Mouse (Mus musculus) WW6 (cell line): ENCODE results near the gene Rgs10.

ENCODE experiments used
- DNase-seq: peaks from one replicate; pipeline ENCODE4 v3.0.0-alpha.2; 2013; ENCODE audit warnings: low read depth, low spot score

The Rgs10 gene

GRCm38 (mm10) chr7:128417930-128418779 is at the start of gene Rgs10:
Gene Rgs10 (minus strand): TSS chr7:128418758.
- DNase-seq, result no peak

GRCm38 (mm10) chr7:128462406-128462805 is 43.8 kb upstream of the Rgs10 start:
- peak; percentile 38 for DNase-seq

DNA sequence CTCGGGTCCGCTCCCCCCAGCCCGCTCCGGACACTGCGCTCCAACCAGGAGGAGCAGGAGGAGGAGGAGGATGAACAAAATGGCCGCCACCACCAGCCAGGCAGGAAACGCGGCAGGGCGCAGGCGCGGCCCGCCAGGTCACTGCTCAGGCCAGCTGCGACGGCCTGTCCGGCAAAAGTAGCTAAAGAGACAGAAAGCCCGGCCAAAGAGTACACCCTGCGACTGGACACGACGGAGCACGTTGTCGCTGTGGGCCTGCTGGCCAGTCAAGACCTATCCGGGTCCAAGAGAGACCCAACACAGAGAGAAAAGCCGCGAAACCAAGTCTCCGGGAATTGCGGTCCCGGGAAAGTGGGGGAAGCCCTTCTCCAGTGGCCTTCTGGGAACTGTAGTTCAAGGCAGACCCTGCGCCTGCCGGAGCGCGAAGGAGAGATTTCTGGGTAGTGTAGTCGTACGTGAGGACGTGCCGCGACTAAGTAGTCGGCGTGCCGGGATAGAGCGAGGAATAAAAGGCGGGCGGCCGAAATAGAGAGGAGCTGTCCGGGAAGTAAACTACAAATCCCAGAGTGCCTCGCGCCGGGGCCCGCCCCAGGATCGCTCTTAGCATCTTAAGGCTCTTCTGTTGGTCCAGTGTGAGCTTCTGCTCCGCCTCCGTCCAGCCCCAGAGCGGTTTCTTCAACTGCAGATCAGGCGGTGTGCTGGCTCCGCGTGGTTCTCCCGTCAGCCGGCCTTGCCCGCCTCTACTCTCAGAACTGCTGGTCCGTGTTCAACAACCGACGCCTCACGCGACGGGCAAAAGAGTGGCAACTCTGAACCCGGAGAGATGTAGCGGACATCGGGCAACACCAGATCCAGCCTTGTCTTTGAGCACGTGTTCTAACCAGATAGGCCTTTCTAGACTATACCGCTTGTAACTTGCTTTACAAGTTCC is 43.0 kb upstream of the Rgs10 start, which contains the start of gene Tial1:
Gene Tial1 (minus strand): TSS at position 433 of the 931 bp plus-strand sequence.
- peak; percentile 92 for DNase-seq

DNA sequence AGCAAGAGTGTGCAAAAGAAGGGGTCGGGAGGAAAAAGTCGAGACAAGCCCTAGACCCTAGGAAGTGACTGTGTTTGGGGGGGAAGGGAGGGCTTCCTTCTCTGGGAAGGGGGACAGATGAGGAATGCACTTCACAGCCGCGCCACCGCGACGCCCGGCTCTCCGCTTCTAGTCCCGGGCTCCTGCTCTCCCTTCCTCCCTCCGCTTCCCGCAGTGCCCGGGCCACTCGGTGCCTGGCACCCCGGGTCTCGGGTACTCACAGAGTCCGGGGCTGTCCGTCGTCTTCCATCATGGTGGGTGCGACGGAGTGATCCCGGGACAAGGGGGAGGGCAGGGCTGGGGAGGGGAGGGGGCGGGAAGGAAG is 42.3 kb upstream of the Rgs10 start:
- peak; percentile 7 for DNase-seq

DNA sequence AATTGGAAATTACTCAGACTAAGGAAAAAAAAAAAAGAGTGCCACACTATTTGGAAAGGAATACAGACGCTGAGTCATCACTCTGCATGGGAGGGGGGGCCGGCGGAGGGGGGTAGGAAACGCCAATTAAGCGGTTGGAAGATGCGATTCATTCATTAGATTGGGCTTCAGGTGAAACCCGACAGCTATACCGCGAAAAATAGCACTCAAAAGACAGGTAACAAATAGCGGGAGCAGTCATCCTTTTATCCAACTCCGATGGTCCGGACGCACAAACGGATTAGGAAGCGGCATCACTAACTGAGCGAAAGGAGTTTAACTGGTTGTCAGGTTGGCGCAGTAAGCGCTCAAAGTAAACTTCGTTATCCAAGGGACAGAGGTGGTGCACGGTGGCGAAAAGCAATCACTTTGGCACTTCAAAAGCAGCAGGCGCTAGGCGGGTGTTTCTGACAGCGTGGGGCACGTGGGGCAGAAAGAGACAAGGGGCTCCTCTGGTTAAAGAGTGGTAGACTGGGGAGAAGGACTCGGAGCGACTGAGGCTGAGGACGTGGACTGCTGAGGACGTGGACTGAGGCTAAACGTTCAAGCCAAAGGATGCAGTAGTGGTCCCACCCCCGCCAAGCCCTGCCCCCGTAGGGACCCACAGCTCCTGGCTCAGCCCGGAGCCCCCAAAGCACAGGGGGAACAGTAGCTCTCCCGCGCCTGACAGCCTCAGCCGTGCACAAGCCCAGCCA is 41.7 kb upstream of the Rgs10 start:
- DNase-seq, result no peak

DNA sequence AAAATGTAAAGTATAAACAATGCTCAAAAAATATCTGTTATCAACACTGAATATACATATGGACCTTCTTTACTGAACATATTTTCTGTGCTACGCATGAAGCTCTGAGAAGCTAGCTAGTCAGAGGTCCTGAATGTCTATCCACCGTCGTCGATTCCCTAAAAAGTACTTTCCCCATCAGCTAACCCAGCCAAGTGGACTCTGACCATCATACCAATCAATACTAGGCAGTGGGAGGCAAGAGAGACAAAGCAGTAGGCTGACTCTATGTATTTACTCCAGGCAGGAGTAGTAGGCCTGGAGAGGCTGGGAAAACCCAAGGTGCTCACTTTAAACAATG is 41.2 kb upstream of the Rgs10 start:
- no peak for DNase-seq

DNA sequence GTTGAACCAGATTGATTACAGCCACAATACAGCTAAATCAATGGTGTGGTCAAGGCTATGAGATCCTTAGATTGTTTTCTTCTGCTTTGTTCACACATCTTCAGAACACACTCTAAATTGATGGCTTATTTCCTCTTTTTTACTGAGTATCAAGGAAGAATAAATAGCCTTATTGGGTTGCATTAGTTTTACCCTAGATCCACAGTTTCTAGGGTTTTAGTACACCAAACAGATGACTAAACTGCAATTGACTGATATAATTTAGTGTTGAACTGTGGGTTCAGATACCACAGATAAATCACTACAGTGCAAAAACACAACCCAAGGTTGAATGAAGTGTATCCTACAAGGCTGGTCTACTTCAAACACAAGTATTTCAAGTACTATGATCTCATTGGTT is 39.5 kb upstream of the Rgs10 start:
- no peak for DNase-seq

GRCm38 (mm10) chr7:128452731-128453130 is 34.2 kb upstream of the Rgs10 start:
- no peak for DNase-seq

GRCm38 (mm10) chr7:128440584-128440983 is 22.0 kb upstream of the Rgs10 start:
- no peak for DNase-seq

DNA sequence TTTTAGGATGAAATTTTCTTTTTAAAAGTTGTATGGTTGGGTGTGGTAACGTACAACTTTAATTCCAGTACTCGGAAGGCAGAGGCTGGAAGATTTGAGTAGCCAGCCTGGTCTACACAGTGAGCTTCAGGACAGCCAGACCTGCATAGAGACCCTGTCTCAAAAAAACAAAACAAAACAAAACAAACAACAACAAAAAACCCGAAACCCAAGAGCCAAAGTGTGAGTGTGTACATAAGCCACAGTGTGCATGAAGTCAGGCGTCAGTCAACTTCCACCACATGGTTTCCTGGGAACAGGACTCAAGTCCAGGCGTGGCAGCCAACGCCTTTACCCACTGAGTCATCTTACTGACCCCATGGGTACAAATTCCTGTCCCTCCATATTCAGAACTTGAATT is 20.7 kb upstream of the Rgs10 start:
- no peak for DNase-seq

GRCm38 (mm10) chr7:128438131-128438530 is 19.6 kb upstream of the Rgs10 start:
- DNase-seq, result no peak

- DNase-seq, result no peak
Measured at GRCm38 (mm10) chr7:128433213-128433612, 14.7 kb upstream of the Rgs10 start.

- DNase-seq, result no peak
Measured at GRCm38 (mm10) chr7:128432574-128432973, 14.0 kb upstream of the Rgs10 start.

DNA sequence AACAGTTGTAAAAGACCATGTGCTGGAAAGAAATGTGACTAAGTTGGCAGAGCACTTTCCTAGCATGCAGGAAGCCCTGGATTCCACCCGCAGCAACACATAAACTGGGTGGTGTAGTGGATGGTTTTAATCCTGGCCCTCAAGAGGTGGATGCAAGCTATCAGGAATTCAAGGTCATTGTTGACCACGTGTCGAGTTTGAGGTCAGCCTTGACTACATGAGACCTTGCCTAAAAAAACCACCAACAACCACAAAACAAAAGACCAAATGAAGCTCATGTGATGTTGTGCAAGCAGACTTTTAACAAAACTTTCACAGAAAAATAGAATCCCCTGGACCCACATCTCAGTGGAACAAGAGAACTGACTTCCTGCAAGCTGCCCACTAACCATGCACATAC is 3.9 kb upstream of the Rgs10 start:
- no peak for DNase-seq

DNA sequence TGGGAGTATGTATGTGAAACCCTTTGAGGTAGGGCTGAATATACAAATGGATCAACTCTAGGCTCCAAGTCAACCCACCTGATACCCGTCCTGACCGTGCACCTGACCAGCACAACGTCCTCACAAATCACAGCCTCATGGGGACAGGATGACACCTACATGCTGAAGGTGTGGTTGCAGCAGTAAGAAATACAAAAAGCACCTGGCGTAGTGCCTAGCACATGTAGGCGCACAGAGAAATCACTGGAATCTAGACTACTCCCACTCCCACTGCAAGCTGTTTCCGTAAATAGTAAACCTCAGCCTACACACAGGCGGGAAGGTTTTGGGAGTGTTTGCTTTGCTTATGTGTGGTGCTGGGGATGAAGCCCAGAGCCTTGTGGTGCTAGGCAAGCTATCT is 3.1 kb upstream of the Rgs10 start:
- DNase-seq, result no peak

- no peak for DNase-seq
Measured at GRCm38 (mm10) chr7:128419690-128420089, 1.1 kb upstream of the Rgs10 start.

- DNase-seq, result no peak
Measured at GRCm38 (mm10) chr7:128417226-128417929, 1.2 kb downstream of the Rgs10 start.

- DNase-seq, result no peak
Measured at GRCm38 (mm10) chr7:128416664-128417063, 1.9 kb downstream of the Rgs10 start.

GRCm38 (mm10) chr7:128414433-128414832 is 4.1 kb downstream of the Rgs10 start:
- DNase-seq, result no peak

DNA sequence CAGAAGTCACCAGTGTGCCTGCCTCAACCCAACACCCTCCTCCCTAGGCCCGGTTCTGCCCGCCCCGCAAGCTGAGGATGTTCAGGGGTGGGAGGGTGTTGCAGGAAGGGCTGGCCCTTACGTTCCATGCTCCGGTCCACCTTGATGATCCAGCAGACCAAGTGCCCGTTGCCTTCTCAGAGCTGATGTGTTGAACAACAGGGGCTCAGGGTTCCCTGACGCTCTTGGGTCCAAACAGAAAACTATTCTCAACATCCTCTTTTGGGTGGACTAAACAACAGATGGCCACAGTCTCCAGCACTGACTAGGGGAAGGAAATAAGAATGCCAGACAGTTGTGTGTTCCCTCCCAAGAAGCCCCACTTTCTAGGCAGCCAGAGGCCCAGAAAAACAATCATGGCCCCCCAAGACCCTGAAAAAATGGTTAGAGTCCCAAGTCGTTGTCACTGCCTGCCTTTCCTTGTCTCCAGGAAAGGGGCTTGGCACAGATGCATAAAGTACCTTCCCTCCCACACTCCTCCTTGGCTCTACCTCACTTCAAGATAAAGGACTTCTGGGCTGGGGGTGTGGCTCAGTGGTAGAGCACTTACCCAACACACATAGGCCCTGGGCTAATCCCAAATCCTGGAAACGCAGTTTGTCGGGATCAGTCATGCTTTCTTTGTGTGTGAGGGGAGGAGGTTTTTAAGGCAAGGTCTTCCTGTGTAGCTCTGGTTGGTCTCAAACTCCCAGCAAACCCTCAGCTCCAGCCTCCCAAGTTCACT is 6.3 kb downstream of the Rgs10 start:
- DNase-seq, result no peak
